Mouse (Mus musculus) midbrain, embryonic 16.5 days (tissue): ENCODE data around the gene Impg2. TPM values are rescaled to one million over a fixed set of nuclear protein-coding genes. Genes with fewer than 3 reads are reported as not detected.

Experiments used
- ATAC-seq: fragments of 200-750 bp; cut with Nextera tagmentation; 2 replicates; pipeline ENCODE4 v1.8.0; 2017; ENCODE audit warnings: moderate TSS enrichment
- H3K27ac ChIP-seq: fragments of 300-500 bp; sonication (generic); 2 replicates; pipeline ENCODE4 v1.5.1; 2014; ENCODE audit warnings: mild to moderate bottlenecking, low read length, mixed read lengths
- H3K27me3 ChIP-seq: fragments of 300-500 bp; sonication (generic); 2 replicates; pipeline ENCODE4 v1.6.1; 2014; ENCODE audit warnings: low read depth, low read length, mixed read lengths; ENCODE audit not compliant: control insufficient read depth, insufficient read depth
- H3K36me3 ChIP-seq: fragments of 300-500 bp; sonication (generic); 2 replicates; pipeline ENCODE4 v1.6.1; 2014; ENCODE audit warnings: mild to moderate bottlenecking, low read length, moderate library complexity, mixed read lengths; ENCODE audit not compliant: control insufficient read depth, insufficient read depth
- H3K4me1 ChIP-seq: fragments of 300-500 bp; sonication (generic); 2 replicates; pipeline ENCODE4 v1.6.1; 2014; ENCODE audit warnings: mild to moderate bottlenecking, low read length, mixed read lengths; ENCODE audit not compliant: control insufficient read depth, insufficient read depth
- H3K4me2 ChIP-seq: fragments of 300-500 bp; sonication (generic); 2 replicates; pipeline ENCODE4 v1.6.1; 2014; ENCODE audit warnings: mild to moderate bottlenecking, low read length, mixed read lengths
- H3K4me3 ChIP-seq: fragments of 300-500 bp; sonication (generic); 2 replicates; pipeline ENCODE4 v1.5.1; 2014; ENCODE audit warnings: low read depth, mild to moderate bottlenecking, low read length, moderate library complexity, mixed read lengths
- H3K9ac ChIP-seq: fragments of 300-500 bp; sonication (generic); 2 replicates; pipeline ENCODE4 v1.6.1; 2014; ENCODE audit warnings: low read depth, low read length, mixed read lengths
- H3K9me3 ChIP-seq: fragments of 300-500 bp; sonication (generic); replicated peaks from 2 replicates; pipeline ENCODE4 v1.6.1; 2014; ENCODE audit warnings: mild to moderate bottlenecking, low read length, mixed read lengths; ENCODE audit not compliant: control insufficient read depth, poor library complexity, severe bottlenecking
- WGBS: fragments of 180-500 bp; shearing (Covaris S2); extraction: QIAGEN DNeasy Blood & Tissue Kit; methylation state at CpG from one replicate; pipeline ENCODE4 v1.1.7; 2014; 5-methylcytosine and 5-hydroxymethylcytosine counted together
- polyA plus RNA-seq: library from polyadenylated mRNA; unstranded; fragments of >200 nt; fragmentation: Nextera tagmentation; extraction: Ambion mirVana; gene quantifications from 2 replicates; pipeline ENCODE4 v1.2.1, GENCODE M21; 2015

Gene Impg2
- 0.11 and 0.16 TPM in 2 replicates for polyA plus RNA-seq

- Histone ChIP-seq H3K9me3 (no peaks in the 10 kb centered on the region), H3K36me3 (no peaks in the 10 kb centered on the region), H3K4me3 (no peak within 1 kb of the TSS), H3K27me3 (no peaks in the 10 kb centered on the region), H3K9ac (no peak within 1 kb of the TSS), H3K27ac (no peak within 1 kb of the TSS), H3K4me2 (no peak within 1 kb of the TSS), H3K4me1 (no peaks in the 10 kb centered on the region)
- 54% methylated on average over 6 of the region's 6 CpGs for WGBS
- no peak for ATAC-seq
Observed at GRCm38 (mm10) chr16:56204051-56204450, at the start of gene Impg2. TSS of gene Impg2 (plus strand) at chr16:56204313.

GRCm38 (mm10) chr16:56163466-56163865 lies 40.6 kb upstream of the Impg2 start:
- H3K9ac ChIP-seq: no peak overlapping the region
- no peaks in the 10 kb centered on the region for H3K27me3 ChIP-seq
- WGBS: 92% methylated on average over 7 of the region's 7 CpGs
- H3K27ac ChIP-seq: no peak overlapping the region
- H3K4me3 ChIP-seq: no peak overlapping the region
- H3K9me3 ChIP-seq: no peaks in the 10 kb centered on the region
- H3K36me3 ChIP-seq: peaks cover 15% of the 10 kb centered on the region
- ATAC-seq: no peak
- H3K4me2 ChIP-seq: no peak overlapping the region
- H3K4me1 ChIP-seq: no peaks in the 10 kb centered on the region

GRCm38 (mm10) chr16:56170247-56170646 lies 33.9 kb upstream of the Impg2 start:
- Histone ChIP-seq H3K27me3 (no peaks in the 10 kb centered on the region), H3K4me1 (no peaks in the 10 kb centered on the region), H3K36me3 (peaks cover 15% of the 10 kb centered on the region; the same call in 1 of the 2 replicates), H3K27ac (no peak overlapping the region), H3K9ac (no peak overlapping the region), H3K4me2 (no peak overlapping the region), H3K9me3 (no peaks in the 10 kb centered on the region), H3K4me3 (no peak overlapping the region)
- ATAC-seq: no peak

- Histone ChIP-seq H3K27ac (no peak overlapping the region), H3K36me3 (peaks cover 14% of the 10 kb centered on the region)
Observed at GRCm38 (mm10) chr16:56175867-56176581, 28.1 kb upstream of the Impg2 start.

GRCm38 (mm10) chr16:56186863-56187262 lies 17.2 kb upstream of the Impg2 start:
- no peak for ATAC-seq
- Histone ChIP-seq H3K27ac (no peak overlapping the region), H3K27me3 (no peaks in the 10 kb centered on the region), H3K36me3 (peaks cover 31% of the 10 kb centered on the region), H3K9me3 (no peaks in the 10 kb centered on the region), H3K4me3 (no peak overlapping the region), H3K4me2 (no peak overlapping the region), H3K9ac (no peak overlapping the region), H3K4me1 (no peaks in the 10 kb centered on the region)
- 85% methylated on average over 4 of the region's 4 CpGs for WGBS

More at GRCm38 (mm10) chr16:56175867-56176581, 28.1 kb upstream of the Impg2 start:
- Histone ChIP-seq H3K4me3 (no peak overlapping the region), H3K4me2 (no peak overlapping the region), H3K9ac (no peak overlapping the region), H3K4me1 (no peaks in the 10 kb centered on the region), H3K27me3 (no peaks in the 10 kb centered on the region), H3K9me3 (no peaks in the 10 kb centered on the region)
- ATAC-seq: no peak
- WGBS: 58% methylated on average over 8 of the region's 8 CpGs

GRCm38 (mm10) chr16:56188198-56188597 lies 15.9 kb upstream of the Impg2 start:
- H3K36me3 ChIP-seq: peaks cover 28% of the 10 kb centered on the region
- H3K4me1 ChIP-seq: no peaks in the 10 kb centered on the region
- H3K4me2 ChIP-seq: no peak overlapping the region
- no peak for ATAC-seq
- no peak overlapping the region for H3K27ac ChIP-seq
- H3K4me3 ChIP-seq: no peak overlapping the region
- H3K9ac ChIP-seq: no peak overlapping the region
- H3K9me3 ChIP-seq: no peaks in the 10 kb centered on the region
- WGBS: 85% methylated on average over 9 of the region's 9 CpGs
- no peaks in the 10 kb centered on the region for H3K27me3 ChIP-seq

GRCm38 (mm10) chr16:56212740-56213139 lies 8.6 kb downstream of the Impg2 start:
- Histone ChIP-seq H3K4me1 (no peaks in the 10 kb centered on the region), H3K4me2 (no peak overlapping the region), H3K27me3 (no peaks in the 10 kb centered on the region), H3K27ac (no peak overlapping the region), H3K4me3 (no peak overlapping the region), H3K9ac (no peak overlapping the region), H3K36me3 (no peaks in the 10 kb centered on the region), H3K9me3 (no peaks in the 10 kb centered on the region)
- 82% methylated on average over 3 of the region's 3 CpGs for WGBS
- ATAC-seq: no peak

- Histone ChIP-seq H3K36me3 (no peaks in the 10 kb centered on the region), H3K4me1 (no peaks in the 10 kb centered on the region), H3K4me2 (no peak overlapping the region), H3K27ac (no peak overlapping the region), H3K4me3 (no peak overlapping the region), H3K9ac (no peak overlapping the region), H3K9me3 (no peaks in the 10 kb centered on the region), H3K27me3 (no peaks in the 10 kb centered on the region)
- no peak for ATAC-seq
Observed at GRCm38 (mm10) chr16:56227686-56228085, 23.6 kb downstream of the Impg2 start.

GRCm38 (mm10) chr16:56229455-56229854 lies 25.3 kb downstream of the Impg2 start:
- Histone ChIP-seq H3K27ac (no peak overlapping the region), H3K9me3 (no peaks in the 10 kb centered on the region), H3K4me3 (no peak overlapping the region), H3K36me3 (no peaks in the 10 kb centered on the region), H3K4me1 (no peaks in the 10 kb centered on the region), H3K9ac (no peak overlapping the region), H3K4me2 (no peak overlapping the region), H3K27me3 (no peaks in the 10 kb centered on the region)
- WGBS: 71% methylated on average over 2 of the region's 2 CpGs
- no peak for ATAC-seq
